Mouse (Mus musculus): ENCODE measurements at regions not wholly inside any gene's neighbourhood (a gene's known extent, or its start where the extent isn't known, plus 50 kb on each side); places are given as distances from the start of the nearest gene placed in this dataset.

DNA sequence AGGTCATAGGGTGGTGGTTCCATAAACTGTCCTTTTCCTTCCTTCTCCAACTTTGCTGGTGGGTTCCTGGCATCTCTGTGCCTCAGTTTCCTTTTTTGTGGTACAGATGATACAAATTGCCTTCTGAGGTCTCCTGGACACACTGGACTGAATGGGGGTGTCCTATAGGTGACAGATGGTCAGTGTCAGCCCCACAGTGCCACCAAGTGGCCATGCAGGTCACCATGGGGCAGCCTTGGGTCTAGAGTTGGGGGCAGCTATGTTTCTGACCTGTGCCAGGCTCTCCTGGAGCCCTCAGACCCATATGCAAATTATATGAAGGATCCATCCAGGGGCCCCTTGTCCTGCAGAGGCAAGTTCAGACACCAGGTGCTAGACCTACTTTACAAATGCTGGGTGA, 50.8 kb upstream of the Gm26897 start:
- ATAC-seq (replicated peaks; ENCODE audit: low read depth, poor library complexity, severe bottlenecking) = peak; percentile 66
